Mouse (Mus musculus): ENCODE measurements around the gene Tcl1b1.
"Not testable (repeated sequence)": the region's sequence is repeated elsewhere in the genome, so short reads cannot be mapped to it uniquely, and the experiment has no call there.

Gene Tcl1b1

GRCm38 (mm10) chr12:105159390-105159789, at the start of gene Tcl1b1:
TSS of gene Tcl1b1 (plus strand) at chr12:105159690.
- DNase-seq (ENCODE audit: low spot score), result no peak

DNA sequence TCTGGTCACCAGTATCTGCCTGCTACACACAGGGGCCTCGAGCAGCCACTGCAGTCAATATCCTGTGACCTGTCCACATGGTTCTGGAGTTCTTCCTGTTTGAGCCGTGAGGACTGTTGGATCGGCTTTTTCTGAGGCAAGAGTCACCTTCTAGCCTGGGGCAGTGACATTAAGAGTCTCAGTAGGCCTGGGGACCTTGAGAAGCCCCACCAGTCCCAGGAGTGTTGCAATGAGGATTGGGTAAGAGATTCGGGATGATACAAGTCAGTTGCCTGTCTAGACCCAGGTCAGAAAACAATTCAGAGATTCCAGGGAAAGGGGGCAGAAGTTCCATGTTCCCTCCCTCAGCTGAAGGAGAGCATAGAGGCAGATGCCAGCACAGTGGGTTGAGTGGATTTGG, 49.7 kb upstream of the Tcl1b1 start:
- no peak for DNase-seq (ENCODE audit: low spot score)

- no peak for DNase-seq (ENCODE audit: low spot score)
These were observed 47.0 kb upstream of the Tcl1b1 start for GRCm38 (mm10) chr12:105112321-105112988.

DNA sequence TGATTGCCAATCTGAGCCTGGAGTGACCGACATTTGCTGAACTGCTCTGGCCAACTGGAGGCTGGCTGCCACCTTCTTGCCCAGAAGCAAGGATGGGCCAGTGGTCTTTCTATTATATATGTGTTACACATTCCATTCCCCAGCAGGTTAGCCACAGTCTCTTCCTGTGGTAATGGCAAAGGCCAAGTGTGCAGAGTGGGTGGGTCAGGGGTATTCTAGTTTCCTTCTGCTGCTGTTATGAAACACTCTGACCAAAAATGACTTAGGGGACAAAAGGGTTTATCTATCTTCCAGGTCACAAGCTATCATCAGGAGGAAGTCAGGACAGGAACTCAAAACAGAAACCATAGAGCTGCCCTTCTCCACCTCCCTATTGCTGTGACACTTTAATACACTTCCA, 42.8 kb upstream of the Tcl1b1 start:
- no peak for DNase-seq (ENCODE audit: low spot score)

DNA sequence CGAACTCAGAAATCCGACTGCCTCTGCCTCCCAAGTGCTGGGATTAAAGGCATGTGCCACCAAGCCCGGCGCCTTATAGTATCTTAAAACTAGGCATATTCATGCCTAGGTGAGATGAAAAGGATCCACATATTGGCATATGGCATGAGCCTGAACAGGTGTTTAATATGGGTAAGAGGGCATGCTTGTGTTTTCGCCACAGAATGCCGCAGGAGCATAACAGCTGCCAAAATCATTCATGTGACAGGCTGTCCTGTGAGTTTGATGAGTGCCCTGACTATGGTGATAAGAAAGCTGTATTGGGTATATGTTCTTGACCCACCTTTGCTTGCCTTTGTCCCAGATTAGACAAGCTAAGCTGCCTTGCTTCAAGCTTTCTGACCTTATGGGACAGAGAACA, 34.1 kb upstream of the Tcl1b1 start:
- no peak for DNase-seq (ENCODE audit: low spot score)

DNA sequence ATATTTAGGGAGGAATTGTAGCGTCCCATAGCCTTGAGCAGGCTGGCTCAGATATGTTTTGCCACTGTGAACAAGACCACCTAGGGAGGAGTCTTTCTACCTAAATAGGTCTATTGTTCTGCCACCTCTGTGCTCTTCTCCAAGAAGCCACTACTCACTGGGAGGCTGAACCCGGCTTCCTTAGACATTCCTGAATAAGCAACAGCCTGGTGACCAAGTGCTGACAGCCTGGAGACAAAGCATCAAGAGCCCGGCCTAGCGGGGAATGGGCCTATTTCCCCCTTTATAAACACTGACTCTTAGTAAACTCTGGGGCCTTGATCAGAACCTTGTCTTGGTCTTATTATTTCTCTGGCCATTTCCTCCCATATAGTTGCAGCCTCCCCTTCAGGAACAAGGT, 33.0 kb upstream of the Tcl1b1 start:
- DNase-seq (ENCODE audit: low spot score), result no peak

DNA sequence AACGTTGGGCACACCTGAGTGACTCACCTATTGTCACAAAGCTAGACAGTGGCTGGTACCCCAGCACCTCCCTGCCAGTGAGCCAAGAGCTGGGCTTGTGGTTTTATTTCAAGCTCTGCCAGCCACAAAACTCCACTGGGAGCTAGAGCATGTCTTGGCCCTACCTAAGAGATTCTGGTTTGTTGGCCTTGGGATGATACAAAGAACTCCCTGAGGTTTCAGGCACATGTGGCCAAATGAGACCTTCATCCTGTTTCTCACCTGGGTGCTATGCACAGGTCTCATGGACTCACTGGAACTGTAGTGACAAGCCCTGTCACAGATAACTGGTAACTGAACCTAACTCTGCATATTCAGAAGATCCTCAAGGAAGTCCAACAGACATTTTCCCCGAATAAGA, 31.9 kb upstream of the Tcl1b1 start:
- DNase-seq (ENCODE audit: low spot score), result no peak

- not testable (repeated sequence) for DNase-seq (ENCODE audit: low spot score)
These were observed 29.8 kb upstream of the Tcl1b1 start for GRCm38 (mm10) chr12:105129494-105130205.

DNA sequence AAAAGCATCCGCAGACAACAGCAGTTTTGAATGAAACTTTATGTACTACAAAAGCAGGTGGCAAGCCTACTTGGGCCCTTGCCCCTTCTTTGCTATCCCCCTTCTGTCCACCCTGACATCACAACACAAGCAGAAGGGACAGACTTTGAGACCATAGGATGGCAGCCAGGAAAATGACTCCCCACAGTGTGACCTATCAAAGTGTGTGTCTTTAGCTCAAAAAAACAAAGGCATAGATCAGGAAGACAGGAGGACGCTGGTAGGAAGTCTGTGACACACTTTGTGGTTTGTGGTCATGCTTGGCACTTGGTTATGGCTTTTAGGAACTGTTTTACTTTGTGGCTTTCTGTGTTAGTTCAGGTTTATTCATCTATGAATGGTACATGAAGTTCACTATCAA, 25.3 kb upstream of the Tcl1b1 start:
- not testable (repeated sequence) for DNase-seq (ENCODE audit: low spot score)

DNA sequence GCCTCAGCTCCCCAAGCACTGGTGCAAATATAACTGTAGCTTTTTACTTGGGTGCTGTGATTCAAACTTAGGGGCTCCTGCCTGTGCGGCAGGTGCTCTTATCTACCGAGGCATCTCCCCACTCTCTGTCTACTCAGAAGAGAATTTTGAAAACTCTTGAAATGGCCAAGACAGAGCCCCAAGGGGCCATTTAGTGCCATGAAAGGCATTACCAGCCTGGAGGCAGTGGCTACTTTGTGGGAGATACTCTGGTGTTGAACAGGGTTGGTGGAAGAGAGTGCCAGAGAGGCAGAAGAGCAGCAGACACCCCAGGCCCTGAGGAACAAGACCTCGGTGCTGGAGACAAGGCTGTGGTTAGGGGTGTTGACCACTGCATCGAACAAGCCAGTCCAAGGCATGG, 24.7 kb upstream of the Tcl1b1 start:
- not testable (repeated sequence) for DNase-seq (ENCODE audit: low spot score)

- DNase-seq (ENCODE audit: low spot score), result not testable (repeated sequence)
These were observed 21.8 kb upstream of the Tcl1b1 start for GRCm38 (mm10) chr12:105137729-105138128.

DNA sequence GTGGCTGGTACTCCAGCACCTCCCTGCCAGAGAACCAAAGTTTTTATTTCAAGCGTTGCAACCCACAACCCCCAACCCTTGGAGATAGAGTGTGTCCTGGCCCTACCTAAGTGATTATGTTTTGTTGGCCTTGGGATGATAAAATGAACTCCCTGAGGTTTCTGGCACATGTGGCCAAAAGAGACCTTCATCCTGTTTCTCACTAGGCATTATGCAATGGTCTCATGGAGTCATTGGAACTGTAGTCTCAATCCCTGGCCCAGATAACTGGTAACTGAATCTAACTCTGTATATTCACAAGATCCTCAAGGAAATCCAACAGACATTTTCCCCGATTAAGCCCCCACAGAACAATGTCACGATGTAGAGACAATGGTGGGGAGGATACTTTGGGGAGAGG, 16.4 kb upstream of the Tcl1b1 start:
- no peak for DNase-seq (ENCODE audit: low spot score)

DNA sequence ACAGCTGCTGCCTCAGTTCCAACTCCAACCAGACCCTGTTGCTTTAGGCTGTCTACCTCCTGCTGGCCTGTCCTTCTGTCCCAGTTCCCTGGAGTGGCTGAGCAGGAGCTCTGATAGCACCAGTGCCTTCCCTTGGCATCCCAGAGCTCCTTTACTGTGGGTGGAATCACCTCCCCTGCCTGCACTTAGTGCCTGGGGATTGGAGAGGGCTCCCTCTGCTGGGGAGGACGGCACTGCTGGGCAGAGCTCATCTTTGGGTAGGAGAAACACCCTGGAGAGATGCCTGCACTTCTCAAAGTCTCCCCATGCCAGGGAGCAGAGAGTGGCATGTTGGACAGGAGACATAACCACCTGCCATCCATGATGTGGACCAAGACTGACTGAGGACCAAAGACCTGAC, 14.6 kb upstream of the Tcl1b1 start:
- DNase-seq (ENCODE audit: low spot score), result not testable (repeated sequence)

- no peak for DNase-seq (ENCODE audit: low spot score)
These were observed 13.8 kb upstream of the Tcl1b1 start, which contains the start of gene Tcl1b2 for GRCm38 (mm10) chr12:105145714-105146113. TSS of gene Tcl1b2 (plus strand) at chr12:105146014.

DNA sequence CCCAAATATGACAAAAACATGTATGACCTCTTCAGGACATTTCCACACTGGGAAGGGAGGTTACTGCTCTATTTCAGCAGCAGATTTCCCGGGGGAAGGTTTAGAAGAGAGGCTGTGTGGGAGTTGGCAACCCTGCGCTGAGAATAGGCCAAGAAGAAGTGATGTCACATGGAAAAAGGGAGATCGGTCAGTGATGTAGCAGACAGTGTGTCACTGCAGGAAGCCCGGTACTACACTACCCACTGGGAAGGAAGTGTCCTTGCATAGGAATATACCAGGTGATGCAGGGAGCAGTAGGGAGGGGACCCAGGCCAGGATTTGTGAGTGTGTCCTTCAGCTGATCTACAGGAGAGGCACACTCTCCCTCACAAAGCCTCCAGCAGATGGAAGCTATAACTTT, 4.2 kb upstream of the Tcl1b1 start:
- DNase-seq (ENCODE audit: low spot score), result not testable (repeated sequence)

DNA sequence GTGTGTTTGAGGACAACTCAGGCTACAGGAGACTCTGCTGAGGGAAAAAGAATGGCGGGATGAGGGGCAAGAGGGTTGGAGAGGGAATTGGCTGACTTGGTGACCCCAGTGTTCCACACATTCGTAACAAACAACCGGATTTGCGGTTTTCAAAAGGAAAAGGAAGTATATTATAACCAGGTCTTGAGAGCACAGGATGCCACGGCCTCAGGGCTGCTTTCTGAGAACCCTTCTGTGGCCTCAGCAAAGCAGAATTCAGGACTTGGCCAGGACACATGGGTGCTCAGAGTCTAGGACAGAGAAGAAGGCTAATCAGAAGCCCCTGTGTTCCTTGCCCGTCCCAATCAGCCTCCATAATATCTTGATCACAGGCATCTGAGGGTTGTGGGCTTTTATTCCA, 648 bp upstream of the Tcl1b1 start:
- DNase-seq (ENCODE audit: low spot score), result no peak

DNA sequence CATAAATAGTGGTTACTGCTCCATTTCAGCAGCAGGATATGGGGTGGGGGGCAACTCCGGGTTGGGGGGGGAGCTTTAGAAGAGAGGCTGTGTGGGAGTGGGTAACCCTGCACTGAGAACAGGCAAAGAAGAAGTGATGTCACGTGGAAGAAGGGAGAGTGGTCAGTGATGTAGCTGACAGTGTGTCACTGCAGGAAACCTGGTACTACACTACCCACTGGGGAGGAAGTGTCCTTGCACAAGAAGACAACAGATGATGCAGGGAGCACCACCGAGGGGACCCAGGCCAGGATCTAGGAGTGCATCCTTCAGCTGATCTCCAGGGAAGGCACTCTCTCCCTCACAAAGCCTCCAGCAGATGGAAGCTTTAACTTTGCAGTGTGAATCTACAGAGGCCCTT, 7.2 kb downstream of the Tcl1b1 start:
- DNase-seq (ENCODE audit: low spot score), result no peak

DNA sequence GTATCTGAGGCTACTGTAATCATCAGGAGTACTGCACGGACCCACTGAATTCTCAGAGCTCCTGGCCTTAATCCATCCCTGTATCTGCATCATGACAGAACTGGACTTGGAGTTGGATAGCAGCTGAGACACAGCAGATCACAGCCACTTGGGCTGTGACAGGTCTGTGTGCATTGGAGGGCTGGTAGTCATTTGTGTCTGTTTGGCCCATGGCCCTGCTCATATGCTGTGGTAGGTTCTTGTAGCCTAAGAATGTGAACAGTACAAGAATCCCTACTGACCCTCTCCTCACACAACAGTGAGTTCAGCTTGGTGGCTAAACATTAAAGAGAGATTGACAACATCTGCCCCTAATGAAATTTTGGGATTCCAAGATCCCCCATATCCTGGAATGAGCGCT, 13.9 kb downstream of the Tcl1b1 start:
- no peak for DNase-seq (ENCODE audit: low spot score)

DNA sequence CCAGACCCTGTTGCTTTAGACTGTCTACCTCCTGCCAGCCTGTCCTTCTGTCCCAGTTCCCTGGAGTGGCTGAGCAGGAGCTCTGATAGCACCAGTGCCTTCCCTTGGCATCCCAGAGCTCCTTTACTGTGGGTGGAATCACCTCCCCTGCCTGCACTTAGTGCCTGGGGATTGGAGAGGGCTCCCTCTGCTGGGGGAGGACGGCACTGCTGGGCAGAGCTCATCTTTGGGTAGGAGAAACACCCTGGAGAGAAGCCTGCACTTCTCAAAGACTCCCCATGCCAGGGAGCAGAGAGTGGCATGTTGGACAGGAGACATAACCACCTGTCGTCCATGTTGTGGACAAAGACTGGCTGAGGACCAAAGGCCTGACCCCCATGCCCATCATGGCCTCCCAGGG, 14.8 kb downstream of the Tcl1b1 start:
- DNase-seq (ENCODE audit: low spot score), result not testable (repeated sequence)

GRCm38 (mm10) chr12:105176044-105176443, 16.6 kb downstream of the Tcl1b1 start, which contains the start of gene Tcl1b5:
TSS of gene Tcl1b5 (plus strand) at chr12:105176344.
- DNase-seq (ENCODE audit: low spot score), result not testable (repeated sequence)

- not testable (repeated sequence) for DNase-seq (ENCODE audit: low spot score)
These were observed 21.7 kb downstream of the Tcl1b1 start for GRCm38 (mm10) chr12:105181040-105181644.

GRCm38 (mm10) chr12:105188980-105189379, 29.5 kb downstream of the Tcl1b1 start:
- DNase-seq (ENCODE audit: low spot score), result not testable (repeated sequence)

DNA sequence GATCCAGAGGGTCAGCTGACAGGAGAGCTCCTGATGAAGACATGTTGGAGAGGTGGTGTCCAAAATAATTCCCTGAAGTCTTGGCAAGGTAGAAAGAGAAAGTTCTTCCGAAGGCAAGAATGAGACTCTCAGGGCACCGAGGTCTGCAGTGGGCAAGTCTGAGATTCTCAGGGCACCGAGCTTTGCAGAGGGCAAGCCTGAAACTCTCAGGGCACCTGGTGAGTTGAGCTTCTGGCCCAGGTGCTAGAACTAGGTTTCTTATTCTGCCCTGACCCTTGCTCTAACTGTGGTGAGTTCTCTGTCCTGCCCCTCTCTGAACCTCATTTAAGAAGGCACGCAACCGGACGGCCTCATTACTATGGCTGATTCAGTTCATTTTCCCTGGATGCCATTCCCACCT, 31.3 kb downstream of the Tcl1b1 start, which contains the start of gene Tcl1b3:
Gene Tcl1b3, plus strand, starts transcription at position 301 of the 400 bp plus-strand sequence.
- DNase-seq (ENCODE audit: low spot score), result not testable (repeated sequence)

Data from yolk sac, embryonic 10.5 days (tissue).